Mouse (Mus musculus) hindbrain, embryonic 11.5 days (tissue): ENCODE measurements around the gene Bcl2. TPM values are rescaled to one million over a fixed set of nuclear protein-coding genes. Genes with fewer than 3 reads are reported as not detected.

Source experiments
- ATAC-seq: fragments of 200-750 bp; cut with Nextera tagmentation; 2 replicates; pipeline ENCODE4 v1.8.0; 2017; ENCODE audit warnings: mild to moderate bottlenecking, moderate TSS enrichment, moderate library complexity; ENCODE audit not compliant: low FRiP score
- DNase-seq: peaks from one replicate; pipeline ENCODE4 v3.0.0-alpha.2; 2015; ENCODE audit warnings: low spot score
- H3K27ac ChIP-seq: fragments of 300-500 bp; sonication (generic); 2 replicates; pipeline ENCODE4 v1.5.1; 2014; ENCODE audit warnings: mild to moderate bottlenecking, low read depth, low read length
- H3K27me3 ChIP-seq: fragments of 300-500 bp; sonication (generic); 2 replicates; pipeline ENCODE4 v1.6.1; 2014; ENCODE audit warnings: mild to moderate bottlenecking, low read length, moderate library complexity, mixed read lengths; ENCODE audit not compliant: control insufficient read depth, insufficient read depth
- H3K36me3 ChIP-seq: fragments of 300-500 bp; sonication (generic); 2 replicates; pipeline ENCODE4 v1.6.1; 2014; ENCODE audit warnings: mild to moderate bottlenecking, low read length, moderate library complexity, mixed read lengths; ENCODE audit not compliant: control insufficient read depth, insufficient read depth
- H3K4me1 ChIP-seq: fragments of 300-500 bp; sonication (generic); replicated peaks from 2 replicates; pipeline ENCODE4 v1.6.1; 2014; ENCODE audit warnings: low read length, mixed read lengths; ENCODE audit not compliant: control insufficient read depth, insufficient read depth
- H3K4me2 ChIP-seq: fragments of 300-500 bp; sonication (generic); replicated peaks from 2 replicates; pipeline ENCODE4 v1.6.1; 2014; ENCODE audit warnings: mild to moderate bottlenecking, low read depth, low read length
- H3K4me3 ChIP-seq: fragments of 300-500 bp; sonication (generic); 2 replicates; pipeline ENCODE4 v1.5.1; 2014; ENCODE audit warnings: low read depth, low read length
- H3K9ac ChIP-seq: fragments of 300-500 bp; sonication (generic); 2 replicates; pipeline ENCODE4 v1.6.1; 2014; ENCODE audit warnings: low read depth, low read length
- H3K9me3 ChIP-seq: fragments of 300-500 bp; sonication (generic); 2 replicates; pipeline ENCODE4 v1.6.1; 2016; ENCODE audit warnings: low read length; ENCODE audit not compliant: control insufficient read depth
- WGBS: fragments of 180-500 bp; shearing (Covaris S2); extraction: QIAGEN DNeasy Blood & Tissue Kit; methylation state at CpG from one replicate; pipeline ENCODE4 v1.1.7; 2014; 5-methylcytosine and 5-hydroxymethylcytosine counted together
- polyA plus RNA-seq: library from polyadenylated mRNA; unstranded; fragments of >200 nt; fragmentation: Nextera tagmentation; extraction: Ambion mirVana; gene quantifications from 2 replicates; pipeline ENCODE4 v1.2.1, GENCODE M21; 2014

Bcl2 gene
- polyA plus RNA-seq, 1 experiment from 2014 or later, result 6.9 TPM

DNA sequence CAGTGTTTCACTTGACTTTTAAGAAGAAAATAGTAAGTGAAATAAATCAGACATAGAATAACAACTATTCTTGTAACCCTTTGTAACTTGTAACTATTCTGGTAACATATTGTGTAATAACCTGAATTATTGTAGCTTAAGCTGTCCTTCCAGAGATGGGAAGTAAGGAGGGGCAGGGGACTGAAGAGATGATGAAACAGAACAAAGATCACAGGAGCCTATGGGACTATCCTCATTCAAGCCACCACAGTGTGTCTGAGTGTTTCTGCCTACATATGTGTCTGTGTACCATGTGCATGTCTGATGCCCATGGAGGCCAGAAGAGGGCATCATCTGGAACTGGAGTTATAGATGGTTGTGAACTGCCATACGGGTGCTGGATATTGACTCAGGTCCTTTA is 49.1 kb downstream of the Bcl2 start:
- no peak for ATAC-seq
- WGBS, result 88% methylated on average over 1 of the region's 1 CpGs
- Histone ChIP-seq H3K9ac (no peak overlapping the region), H3K27me3 (no peaks in the 10 kb centered on the region), H3K4me3 (no peak overlapping the region), H3K4me2 (no peak overlapping the region), H3K9me3 (no peaks in the 10 kb centered on the region), H3K4me1 (no peaks in the 10 kb centered on the region), H3K27ac (no peak overlapping the region), H3K36me3 (no peaks in the 10 kb centered on the region)
- DNase-seq, result no peak

DNA sequence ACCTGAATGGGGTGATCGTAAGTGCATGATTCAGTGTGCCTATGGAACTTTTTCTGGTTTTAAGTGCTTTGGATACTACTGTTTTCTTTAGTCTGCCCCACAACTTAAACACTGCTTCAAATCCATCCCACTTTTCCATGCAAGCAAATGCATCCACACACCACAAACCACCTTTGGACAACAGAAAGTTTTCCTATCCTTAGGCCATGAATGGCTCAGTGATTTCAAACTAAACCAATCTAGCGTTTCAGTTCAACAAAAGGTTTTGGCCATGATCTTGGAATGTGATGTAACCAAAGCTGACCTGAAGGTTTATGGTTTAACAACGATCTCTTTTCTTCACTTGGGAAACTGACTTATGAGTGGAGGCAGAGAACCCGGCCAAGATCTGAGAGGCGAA is 51.6 kb downstream of the Bcl2 start:
- H3K4me2 ChIP-seq, result no peak overlapping the region
- H3K4me1 ChIP-seq, result no peaks in the 10 kb centered on the region
- no peaks in the 10 kb centered on the region for H3K36me3 ChIP-seq
- WGBS, result 86% methylated on average over 5 of the region's 5 CpGs
- no peak overlapping the region for H3K27ac ChIP-seq
- no peak overlapping the region for H3K9ac ChIP-seq
- DNase-seq (no peak), ATAC-seq (no peak)
- no peak overlapping the region for H3K4me3 ChIP-seq
- H3K9me3 ChIP-seq, result no peaks in the 10 kb centered on the region
- H3K27me3 ChIP-seq, result no peaks in the 10 kb centered on the region

DNA sequence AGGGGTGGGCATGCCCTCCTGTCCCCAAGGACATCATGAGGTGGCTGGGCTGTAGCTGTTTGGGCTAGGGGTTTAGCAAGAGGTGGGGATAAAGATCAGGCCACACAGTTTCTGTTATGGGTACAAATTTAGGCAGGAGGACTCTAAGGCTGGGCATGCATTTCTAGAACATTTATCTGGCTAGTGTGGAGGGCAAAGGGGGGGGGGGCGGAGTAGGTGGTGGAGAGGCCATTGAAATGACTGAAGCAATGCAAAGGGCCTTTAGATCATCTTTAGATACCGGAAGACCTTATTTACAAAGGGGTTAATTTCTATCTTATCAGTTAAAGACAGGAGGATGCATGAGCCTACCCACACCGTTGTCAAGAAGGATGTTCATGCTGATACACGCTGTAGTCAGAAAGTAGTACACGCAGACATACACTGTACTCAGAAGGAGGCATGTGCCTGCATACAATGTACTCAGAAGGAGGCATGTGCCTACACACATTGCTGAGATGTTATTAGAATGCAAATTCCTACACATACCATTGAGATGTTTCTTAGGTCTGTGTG is 55.7 kb downstream of the Bcl2 start:
- Histone ChIP-seq H3K27me3 (no peaks in the 10 kb centered on the region), H3K9ac (no peak overlapping the region), H3K4me2 (no peak overlapping the region), H3K4me3 (no peak overlapping the region), H3K27ac (no peak overlapping the region), H3K9me3 (no peaks in the 10 kb centered on the region), H3K36me3 (no peaks in the 10 kb centered on the region), H3K4me1 (no peaks in the 10 kb centered on the region)
- no peak for ATAC-seq
- 93% methylated on average over 5 of the region's 5 CpGs for WGBS
- no peak for DNase-seq

DNA sequence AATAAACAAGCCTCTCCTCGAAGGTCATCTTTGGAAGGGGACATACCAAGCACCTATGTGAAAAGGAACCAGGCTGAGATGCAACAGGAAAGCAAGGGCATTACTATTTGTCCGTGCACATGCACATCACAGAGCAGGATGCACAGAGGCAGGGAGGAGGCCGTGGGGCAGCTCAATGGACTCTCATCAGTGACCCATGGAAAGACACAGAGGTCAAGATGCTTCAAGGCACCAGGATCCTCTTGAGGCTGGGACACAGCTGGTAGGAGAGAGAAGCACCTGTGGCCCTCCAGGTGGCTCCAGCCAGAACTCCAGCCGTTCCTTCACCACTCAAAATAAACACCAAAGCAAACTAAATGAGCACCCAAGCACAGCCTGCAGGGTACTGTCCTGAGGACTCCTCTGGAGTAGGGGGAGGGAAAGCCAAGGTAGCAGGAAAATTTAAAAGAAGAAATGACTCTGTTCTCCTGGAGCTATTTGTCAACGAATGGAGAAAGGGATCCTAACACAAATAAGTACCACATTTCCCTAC is 57.8 kb downstream of the Bcl2 start:
- Histone ChIP-seq H3K4me2 (no peak overlapping the region), H3K27ac (no peak overlapping the region), H3K4me1 (no peaks in the 10 kb centered on the region), H3K4me3 (no peak overlapping the region), H3K9ac (no peak overlapping the region), H3K36me3 (no peaks in the 10 kb centered on the region), H3K27me3 (no peaks in the 10 kb centered on the region), H3K9me3 (no peaks in the 10 kb centered on the region)
- no peak for DNase-seq
- no peak for ATAC-seq
- WGBS, result 64% methylated on average over 5 of the region's 5 CpGs

DNA sequence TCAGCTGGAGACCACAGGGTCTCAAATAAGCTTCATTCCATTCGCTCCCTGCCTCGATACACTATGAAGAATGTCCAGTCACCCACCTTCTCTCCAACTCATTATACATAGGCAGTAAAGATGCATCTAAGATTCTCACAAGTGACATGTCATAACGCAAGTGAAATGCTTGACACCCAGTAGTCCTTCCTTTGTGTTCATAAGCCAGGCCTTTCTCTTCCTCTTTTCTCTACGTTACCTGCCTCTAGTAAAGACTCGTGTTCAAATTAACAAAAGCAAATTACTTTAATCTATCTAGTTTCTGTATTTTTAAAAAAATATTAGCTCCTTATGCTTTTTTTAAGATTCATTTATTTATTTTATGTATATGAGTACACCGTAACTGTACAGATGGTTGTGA is 59.8 kb downstream of the Bcl2 start:
- no peaks in the 10 kb centered on the region for H3K4me1 ChIP-seq
- WGBS, result 92% methylated on average over 6 of the region's 6 CpGs
- no peaks in the 10 kb centered on the region for H3K27me3 ChIP-seq
- no peak overlapping the region for H3K9ac ChIP-seq
- no peak for ATAC-seq
- no peak overlapping the region for H3K27ac ChIP-seq
- H3K9me3 ChIP-seq, result no peaks in the 10 kb centered on the region
- no peak for DNase-seq
- H3K36me3 ChIP-seq, result no peaks in the 10 kb centered on the region
- H3K4me2 ChIP-seq, result no peak overlapping the region
- no peak overlapping the region for H3K4me3 ChIP-seq

DNA sequence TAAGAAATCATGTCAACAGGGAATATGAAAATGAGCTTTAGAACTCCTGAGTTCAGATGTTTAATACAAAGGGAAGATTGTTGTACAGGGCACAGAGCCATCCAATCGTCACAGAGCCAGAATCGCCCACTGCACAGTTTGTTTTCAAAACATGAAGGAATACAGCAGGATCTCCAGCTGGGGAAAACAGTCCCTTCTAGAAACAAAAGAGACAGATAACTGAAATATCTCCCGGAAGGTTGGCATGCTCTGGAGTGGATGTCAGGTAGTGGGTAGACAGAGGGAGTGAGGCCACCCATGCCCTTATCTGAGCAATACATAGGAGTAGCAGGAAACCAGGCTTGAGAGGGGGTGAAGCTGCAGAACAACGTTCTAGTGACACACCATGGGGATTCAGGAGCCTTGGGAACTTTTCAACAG is 60.6 kb downstream of the Bcl2 start:
- Histone ChIP-seq H3K9me3 (no peaks in the 10 kb centered on the region), H3K36me3 (no peaks in the 10 kb centered on the region), H3K4me3 (no peak overlapping the region), H3K27me3 (no peaks in the 10 kb centered on the region), H3K9ac (no peak overlapping the region), H3K4me1 (no peaks in the 10 kb centered on the region), H3K4me2 (no peak overlapping the region), H3K27ac (no peak overlapping the region)
- ATAC-seq (no peak), DNase-seq (no peak)
- 67% methylated on average over 4 of the region's 4 CpGs for WGBS

DNA sequence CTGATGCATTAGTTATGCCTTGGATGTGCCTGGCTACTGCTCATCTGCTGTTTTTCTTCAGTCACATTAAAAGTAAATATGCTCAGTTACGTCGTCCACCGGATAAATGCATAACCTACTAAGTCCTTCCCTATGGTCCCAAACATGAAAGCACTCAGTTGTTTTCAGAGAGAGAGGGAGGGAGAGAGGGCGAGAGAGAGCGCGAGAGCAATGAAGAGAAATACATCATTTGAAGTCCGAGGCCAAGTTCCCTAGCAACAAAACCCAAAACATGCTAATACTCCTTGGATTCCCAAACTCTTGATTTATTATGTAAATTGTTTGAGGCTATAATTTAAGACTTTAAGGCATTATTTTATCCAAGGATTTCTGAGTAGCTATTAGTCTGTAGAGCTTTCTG is 62.9 kb downstream of the Bcl2 start:
- H3K27ac ChIP-seq, result no peak overlapping the region
- H3K4me1 ChIP-seq, result no peaks in the 10 kb centered on the region
- no peaks in the 10 kb centered on the region for H3K27me3 ChIP-seq
- no peaks in the 10 kb centered on the region for H3K36me3 ChIP-seq
- H3K9ac ChIP-seq, result no peak overlapping the region
- ATAC-seq, result no peak
- no peak for DNase-seq
- 67% methylated on average over 7 of the region's 7 CpGs for WGBS
- H3K4me2 ChIP-seq, result no peak overlapping the region
- no peak overlapping the region for H3K4me3 ChIP-seq
- H3K9me3 ChIP-seq, result no peaks in the 10 kb centered on the region

DNA sequence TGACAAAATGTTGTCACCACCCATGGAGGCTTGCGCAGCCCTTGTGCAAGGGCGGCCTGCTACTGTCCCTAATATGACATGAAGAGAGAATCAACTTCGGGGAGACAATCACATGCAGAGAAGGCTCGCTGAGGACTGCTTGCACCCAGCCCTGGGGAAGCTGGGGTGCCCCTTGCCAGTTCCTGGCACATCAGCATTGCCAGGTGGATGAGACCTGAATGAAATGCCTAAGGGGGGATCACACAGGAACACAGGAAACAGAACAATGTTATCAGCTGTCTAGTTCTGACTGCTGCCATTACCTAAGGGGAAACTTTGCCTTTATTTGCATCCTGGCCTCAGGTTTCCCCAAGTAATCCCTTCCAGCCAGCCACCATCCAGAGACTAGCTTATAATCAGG is 63.6 kb downstream of the Bcl2 start:
- H3K27ac ChIP-seq, result no peak overlapping the region
- no peak for DNase-seq
- WGBS, result 90% methylated on average over 4 of the region's 4 CpGs

DNA sequence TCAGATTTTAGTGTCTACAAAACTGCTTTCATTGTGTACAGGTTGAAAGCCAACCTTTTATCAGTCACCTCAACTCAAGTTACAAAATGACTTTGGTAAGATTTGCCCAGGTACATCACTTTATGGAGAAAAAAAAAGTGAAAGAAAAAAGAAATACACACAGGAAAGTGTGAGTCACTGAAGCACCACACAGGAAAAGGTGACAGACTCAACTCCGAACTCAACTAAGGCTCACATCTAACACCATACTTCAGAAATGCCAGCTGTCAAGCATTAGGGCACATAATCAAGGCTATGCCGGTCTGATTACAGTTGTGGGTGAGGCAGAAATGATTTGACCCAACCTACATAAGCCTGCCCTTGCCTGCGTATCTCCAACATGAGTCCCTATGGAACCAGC is 66.7 kb downstream of the Bcl2 start:
- no peaks in the 10 kb centered on the region for H3K4me1 ChIP-seq
- 95% methylated on average over 3 of the region's 3 CpGs for WGBS
- ATAC-seq, result no peak

More for the DNA sequence above, 63.6 kb downstream of the Bcl2 start:
- no peak overlapping the region for H3K9ac ChIP-seq
- H3K4me3 ChIP-seq, result no peak overlapping the region
- H3K4me2 ChIP-seq, result no peak overlapping the region
- H3K27me3 ChIP-seq, result no peaks in the 10 kb centered on the region
- H3K4me1 ChIP-seq, result no peaks in the 10 kb centered on the region
- no peaks in the 10 kb centered on the region for H3K36me3 ChIP-seq
- no peak for ATAC-seq
- no peaks in the 10 kb centered on the region for H3K9me3 ChIP-seq

More for the DNA sequence above, 66.7 kb downstream of the Bcl2 start:
- H3K4me2 ChIP-seq, result no peak overlapping the region
- no peak overlapping the region for H3K9ac ChIP-seq
- no peaks in the 10 kb centered on the region for H3K9me3 ChIP-seq
- no peak for DNase-seq
- H3K36me3 ChIP-seq, result no peaks in the 10 kb centered on the region
- H3K4me3 ChIP-seq, result no peak overlapping the region
- H3K27me3 ChIP-seq, result no peaks in the 10 kb centered on the region
- H3K27ac ChIP-seq, result no peak overlapping the region
